Mouse (Mus musculus): ENCODE data around the gene Tpbpb.
A peak's percentile ranks its signal among the peaks of the same experiment; 100 is the strongest.
"Not testable (repeated sequence)": the region's sequence is repeated elsewhere in the genome, so short reads cannot be mapped to it uniquely, and the experiment has no call there.

The Tpbpb gene

GRCm38 (mm10) chr13:60904780-60905179, at the start of gene Tpbpb:
Tpbpb (minus strand) TSS chr13:60904880.
- DNase-seq, result not testable (repeated sequence)

- DNase-seq, result not testable (repeated sequence)
Measured at GRCm38 (mm10) chr13:60941884-60942283, 37.2 kb upstream of the Tpbpb start, which contains the start of gene Tpbpa. Tpbpa (minus strand) TSS chr13:60941984.

- peak; percentile 59 to 84 for DNase-seq
Measured at GRCm38 (mm10) chr13:60936500-60936901, 31.8 kb upstream of the Tpbpb start, which contains the start of the genes Gm49391 and Ctla2a. Gm49391 (minus strand) TSS chr13:60936571. Ctla2a (minus strand) TSS chr13:60936625.

GRCm38 (mm10) chr13:60935490-60935889, 30.8 kb upstream of the Tpbpb start, which contains the start of gene Gm49393:
Gm49393 (minus strand) TSS chr13:60935590.
- DNase-seq, result not testable (repeated sequence)

GRCm38 (mm10) chr13:60897328-60897727, 7.4 kb downstream of the Tpbpb start, which contains the start of gene Ctla2b:
Ctla2b (minus strand) TSS chr13:60897447.
- peak; percentile 63 to 83 for DNase-seq

- not testable (repeated sequence) for DNase-seq
Measured at GRCm38 (mm10) chr13:60896794-60897193, 7.9 kb downstream of the Tpbpb start, which contains the start of gene Gm49392. Gm49392 (minus strand) TSS chr13:60896894.

GRCm38 (mm10) chr13:60895406-60896160, 9.1 kb downstream of the Tpbpb start:
- no peak for DNase-seq

- no peak for DNase-seq
Measured at GRCm38 (mm10) chr13:60892301-60892700, 12.4 kb downstream of the Tpbpb start.

- no peak for DNase-seq
Measured at GRCm38 (mm10) chr13:60864281-60864680, 40.4 kb downstream of the Tpbpb start, which contains the start of gene 4930486L24Rik. 4930486L24Rik (minus strand) TSS chr13:60864475.
